Mouse (Mus musculus) bone marrow macrophage, adult 2 months (primary cell): ENCODE results near the gene Lsm4. TPM values are rescaled to one million over a fixed set of nuclear protein-coding genes. Genes with fewer than 3 reads are reported as not detected.

Experiments
- H3K27ac ChIP-seq: 2 replicates; pipeline ENCODE4 v1.5.1; 2012; ENCODE audit warnings: low read depth, low read length; ENCODE audit not compliant: insufficient read depth
- H3K4me1 ChIP-seq: 2 replicates; pipeline ENCODE4 v1.6.1; 2012; ENCODE audit warnings: low read length; ENCODE audit not compliant: control insufficient read depth, insufficient read depth
- H3K4me3 ChIP-seq: 2 replicates; pipeline ENCODE4 v1.5.1; 2012; ENCODE audit warnings: mild to moderate bottlenecking, low read length, moderate library complexity; ENCODE audit not compliant: insufficient read depth
- CTCF ChIP-seq: IDR thresholded peaks from 2 replicates; pipeline ENCODE4 v1.5.1; 2012; ENCODE audit warnings: low read depth, mild to moderate bottlenecking, low read length, moderate library complexity
- POLR2A ChIP-seq: IDR thresholded peaks from 2 replicates; pipeline ENCODE4 v1.6.1; 2012; ENCODE audit warnings: mild to moderate bottlenecking, low read depth, low read length, borderline replicate concordance
- polyA plus RNA-seq: library from polyadenylated mRNA; stranded (reverse); fragments of >200 nt; gene quantifications from 2 replicates; pipeline ENCODE4 v1.2.4, GENCODE M21; 2012; ENCODE audit not compliant: missing spikeins, insufficient read depth, insufficient read length

Lsm4 gene
- polyA plus RNA-seq, 1 experiment: 65.9 TPM

DNA sequence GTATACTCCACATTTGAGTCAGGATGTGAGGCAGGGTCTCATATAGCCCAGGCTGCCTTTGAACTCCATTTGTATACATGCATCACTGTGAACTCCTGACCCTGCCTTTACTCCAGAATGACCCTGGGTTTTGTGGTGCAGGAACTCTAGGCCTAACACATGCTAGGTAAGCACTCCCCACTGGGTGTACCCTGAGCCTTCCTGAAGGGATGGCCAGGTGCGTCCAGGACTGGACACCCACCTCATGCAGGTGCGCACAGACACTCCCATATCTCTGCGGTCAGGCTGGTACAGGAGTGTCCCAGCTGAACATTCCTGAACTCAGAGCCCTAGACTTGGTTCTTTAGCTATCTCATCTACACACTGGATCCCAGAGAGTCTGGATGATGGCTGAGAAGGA lies 1.1 kb downstream of the Lsm4 start:
- peak overlapping the region; percentile 88 for H3K27ac ChIP-seq
- H3K4me3 ChIP-seq: peak overlapping the region; percentile 79
- peaks cover 28% of the 10 kb centered on the region for H3K4me1 ChIP-seq
- no peak for TF ChIP-seq CTCF
- TF ChIP-seq POLR2A: no peak

DNA sequence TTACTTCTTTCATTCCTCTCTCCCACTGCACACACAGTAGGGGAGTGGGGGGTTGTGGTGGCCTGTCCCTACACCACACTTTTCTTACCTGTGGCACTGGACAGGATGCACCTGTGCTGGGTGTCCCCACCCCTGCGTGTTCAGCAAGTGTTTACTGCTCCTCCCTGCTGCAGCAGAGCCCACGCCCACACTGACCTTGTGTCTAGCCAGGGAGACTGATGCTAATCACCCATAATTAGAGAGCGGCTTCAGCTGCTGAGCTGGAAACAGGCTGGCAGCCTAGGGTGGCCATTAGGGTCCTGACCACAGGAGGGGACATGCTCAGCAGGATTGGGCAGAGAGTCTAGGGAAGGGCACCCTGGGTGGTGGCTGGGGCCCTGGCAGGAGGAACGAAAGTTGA lies 1.7 kb downstream of the Lsm4 start:
- H3K4me1 ChIP-seq: peaks cover 33% of the 10 kb centered on the region
- peak overlapping the region; percentile 88 for H3K27ac ChIP-seq
- TF ChIP-seq POLR2A (no peak), CTCF (no peak)
- H3K4me3 ChIP-seq: no peak overlapping the region

DNA sequence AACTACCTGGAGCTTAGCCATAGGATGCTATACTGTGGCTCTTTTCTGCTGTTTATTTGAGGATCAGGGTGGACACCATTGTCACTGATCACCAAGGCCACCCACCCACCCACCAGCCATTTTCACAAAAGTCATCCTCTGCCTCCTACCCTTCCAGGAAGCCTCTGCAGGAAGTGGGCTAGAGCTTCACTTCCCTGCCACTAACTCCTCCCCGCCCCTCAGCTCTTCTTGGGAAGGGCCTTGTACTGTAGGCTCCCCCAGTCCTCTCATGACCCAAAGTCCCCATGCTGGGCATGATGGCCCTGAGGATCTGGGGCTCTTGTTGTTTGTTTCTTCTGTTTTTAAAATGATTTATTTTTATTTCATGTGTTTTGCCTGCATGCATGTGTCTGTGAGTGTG lies 2.3 kb downstream of the Lsm4 start:
- Histone ChIP-seq H3K27ac (peak overlapping the region; percentile 88), H3K4me3 (no peak overlapping the region), H3K4me1 (peaks cover 33% of the 10 kb centered on the region)
- no peak for TF ChIP-seq CTCF
- TF ChIP-seq POLR2A: no peak

DNA sequence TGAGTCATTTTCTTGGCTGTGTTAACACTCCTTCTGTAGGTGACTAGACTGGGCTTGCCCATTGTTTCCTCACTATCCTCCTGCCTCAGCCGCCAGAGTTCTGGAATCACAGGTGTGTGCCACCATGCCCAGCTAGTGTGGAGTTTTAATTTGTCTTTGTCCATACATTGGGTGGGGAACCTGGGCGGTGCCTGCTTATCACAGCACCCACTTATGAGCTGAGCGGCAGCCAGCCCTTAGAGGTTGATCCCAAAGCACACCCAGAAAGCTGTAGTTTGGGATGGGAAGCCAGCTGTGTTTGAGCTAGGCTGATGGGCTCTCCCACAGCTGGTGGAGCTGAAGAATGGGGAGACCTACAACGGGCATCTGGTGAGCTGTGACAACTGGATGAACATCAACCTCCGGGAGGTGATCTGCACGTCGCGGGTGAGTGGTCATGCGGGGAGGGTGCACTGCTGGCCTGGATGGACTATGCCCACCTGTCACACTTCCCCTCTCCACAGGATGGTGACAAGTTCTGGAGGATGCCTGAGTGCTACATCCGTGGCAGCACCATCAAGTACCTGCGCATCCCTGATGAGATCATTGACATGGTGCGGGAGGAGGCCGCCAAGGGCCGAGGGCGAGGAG lies 4.5 kb downstream of the Lsm4 start:
- TF ChIP-seq POLR2A: no peak
- no peak for TF ChIP-seq CTCF
- H3K4me1 ChIP-seq: peaks cover 38% of the 10 kb centered on the region
- no peak overlapping the region for H3K27ac ChIP-seq
- no peak overlapping the region for H3K4me3 ChIP-seq

DNA sequence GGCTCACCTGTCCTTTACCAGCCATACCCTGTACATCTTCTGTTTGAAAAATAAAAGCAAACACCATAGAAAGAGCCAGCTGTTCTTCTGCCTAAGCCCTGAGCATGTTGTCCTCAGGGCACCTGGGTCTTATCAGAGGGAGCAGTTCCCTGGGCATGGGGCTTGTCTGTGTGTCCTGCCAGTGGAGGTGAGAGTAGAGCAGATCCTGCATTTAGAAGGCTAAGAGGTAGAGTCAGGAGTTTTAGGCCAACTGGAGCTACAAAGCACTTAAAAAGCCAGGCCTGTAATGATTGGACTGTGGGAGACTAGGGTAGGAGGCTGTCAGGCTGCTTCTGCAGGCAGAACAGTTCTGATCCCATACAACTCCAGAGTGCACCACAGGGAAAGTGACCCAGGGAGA lies 5.6 kb downstream of the Lsm4 start:
- TF ChIP-seq POLR2A (no peak), CTCF (no peak)
- Histone ChIP-seq H3K4me3 (no peak overlapping the region), H3K27ac (no peak overlapping the region), H3K4me1 (peaks cover 43% of the 10 kb centered on the region)

DNA sequence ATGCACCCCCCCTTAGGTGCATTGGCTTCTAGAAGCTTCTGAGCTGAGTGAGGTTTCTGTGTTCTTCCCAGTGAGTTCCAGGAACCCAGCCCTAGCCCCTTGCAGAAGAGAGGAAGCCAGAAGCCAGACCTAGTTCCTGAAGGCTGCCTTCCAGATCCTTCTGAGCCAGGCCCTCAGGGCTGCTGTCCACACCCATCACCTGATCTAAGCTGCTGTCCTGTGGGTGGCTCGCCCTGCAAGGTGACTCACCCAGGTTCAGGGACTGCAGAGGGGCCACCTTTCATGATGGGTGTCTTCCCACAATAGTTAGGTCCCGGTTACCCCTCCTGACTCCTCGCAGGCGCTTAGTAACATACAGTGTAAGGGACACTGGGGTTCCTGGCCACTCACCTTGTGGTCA lies 6.4 kb downstream of the Lsm4 start:
- 0 out of 2 replicates have a peak overlapping the region, but pooled peaks have one; percentile 11 for H3K27ac ChIP-seq

DNA sequence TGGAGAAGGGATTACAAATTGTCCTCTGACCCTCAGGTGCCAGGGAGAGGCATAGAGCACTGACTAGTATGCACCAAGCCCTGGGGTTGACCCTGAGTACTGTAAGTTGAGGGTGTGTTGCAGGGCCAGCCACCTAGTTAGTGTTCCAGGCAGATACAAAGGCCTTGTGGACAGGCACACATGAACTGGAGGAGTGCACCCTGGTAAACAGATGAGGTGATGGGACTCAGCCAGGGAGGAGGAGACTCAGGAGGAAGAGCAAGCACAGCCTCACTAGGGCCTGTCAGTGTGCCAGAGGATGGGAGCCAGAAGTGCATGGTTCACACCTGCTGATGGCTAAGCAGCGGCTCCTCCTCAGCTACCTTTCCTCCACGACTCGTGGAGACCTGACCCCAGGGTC lies 7.0 kb downstream of the Lsm4 start:
- Histone ChIP-seq H3K4me1 (peaks cover 32% of the 10 kb centered on the region), H3K27ac (no peak overlapping the region), H3K4me3 (no peak overlapping the region)
- TF ChIP-seq CTCF (no peak), POLR2A (no peak)

More for the DNA sequence above, 6.4 kb downstream of the Lsm4 start:
- no peak for TF ChIP-seq POLR2A
- no peak for TF ChIP-seq CTCF
- Histone ChIP-seq H3K4me3 (no peak overlapping the region), H3K4me1 (peaks cover 38% of the 10 kb centered on the region)

DNA sequence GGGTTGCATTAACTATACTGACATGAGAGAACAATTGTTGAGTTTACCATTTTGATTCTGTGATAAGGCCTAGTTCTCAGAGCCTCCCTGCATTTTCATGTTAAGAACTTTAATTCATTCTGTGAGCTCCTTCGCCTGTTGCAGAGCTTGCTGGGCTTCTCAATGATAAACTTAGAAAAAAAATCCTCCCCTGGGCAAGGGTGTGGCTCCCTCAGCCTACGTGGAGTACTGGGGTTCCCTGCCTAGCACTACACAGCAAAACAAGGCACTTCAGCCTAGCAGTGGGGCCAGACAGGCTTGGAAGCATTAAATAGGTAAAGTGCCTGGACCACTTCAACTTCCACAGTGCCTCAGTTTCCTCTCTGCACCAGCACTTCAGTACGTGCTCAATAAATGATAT lies 8.4 kb downstream of the Lsm4 start:
- Histone ChIP-seq H3K4me1 (peaks cover 23% of the 10 kb centered on the region), H3K4me3 (no peak overlapping the region), H3K27ac (no peak overlapping the region)
- no peak for TF ChIP-seq POLR2A
- no peak for TF ChIP-seq CTCF

DNA sequence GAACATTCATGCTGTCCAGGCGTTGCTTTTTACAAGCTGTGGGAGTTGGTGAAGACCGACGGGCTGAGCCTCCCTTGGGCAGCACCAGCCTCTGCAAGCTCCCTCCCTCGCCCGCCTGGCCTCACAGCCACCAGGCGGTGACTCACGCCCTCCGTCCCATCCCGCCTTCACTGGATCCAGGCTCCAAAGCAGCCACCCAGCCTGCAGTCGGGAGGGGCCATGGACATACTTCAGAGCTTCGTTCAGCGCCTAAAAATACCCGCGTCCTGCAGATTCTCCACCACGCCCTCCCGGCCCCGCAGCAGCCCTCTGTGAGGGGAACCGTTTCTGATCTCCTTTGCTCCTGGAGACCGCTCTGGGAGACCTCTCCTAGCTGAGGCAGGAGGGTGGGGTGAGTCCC lies 9.1 kb downstream of the Lsm4 start:
- no peak for TF ChIP-seq POLR2A
- TF ChIP-seq CTCF: no peak
- Histone ChIP-seq H3K4me3 (no peak overlapping the region), H3K4me1 (peaks cover 23% of the 10 kb centered on the region)

DNA sequence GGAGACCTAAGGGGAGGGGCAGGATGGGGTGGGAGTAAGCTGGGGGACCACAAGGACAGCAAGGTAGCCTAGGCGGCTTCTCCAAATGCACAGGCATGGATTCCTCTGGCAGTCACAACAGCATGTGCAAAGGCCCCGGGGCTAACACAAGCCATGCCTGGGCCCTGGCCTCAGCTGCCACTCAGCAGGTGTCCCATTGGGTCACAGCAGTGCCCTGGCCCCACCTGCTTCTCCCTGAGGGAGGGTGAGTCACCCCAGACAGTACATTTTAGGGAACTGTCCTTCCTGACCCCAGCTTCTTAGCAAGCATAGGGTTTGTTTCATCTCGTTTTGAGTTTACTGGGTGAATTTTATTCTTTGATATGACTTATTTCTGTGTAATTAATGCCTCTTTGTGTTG lies 9.6 kb downstream of the Lsm4 start:
- no peak overlapping the region for H3K27ac ChIP-seq
- TF ChIP-seq CTCF (no peak), POLR2A (no peak)
- H3K4me3 ChIP-seq: no peak overlapping the region
- H3K4me1 ChIP-seq: peaks cover 23% of the 10 kb centered on the region

More for the DNA sequence above, 9.1 kb downstream of the Lsm4 start:
- no peak overlapping the region for H3K27ac ChIP-seq
